Mouse (Mus musculus) left cerebral cortex, postnatal 36 days (tissue): ENCODE results near the gene Gfer. TPM values are rescaled to one million over a fixed set of nuclear protein-coding genes. Genes with fewer than 3 reads are reported as not detected.
"Not testable (repeated sequence)": the region's sequence is repeated elsewhere in the genome, so short reads cannot be mapped to it uniquely, and the experiment has no call there.

Source experiments
- DNase-seq, 2 experiments: peaks; one replicate each; pipeline ENCODE4 v3.0.0; 2021 to 2022; ENCODE audit warnings: low spot score in 2 of 2, mixed read lengths in 1 of 2
- intact Hi-C: fragments of 180-260 bp; cut with DNase I; formaldehyde crosslinking; loops from one replicate; pipeline ENCODE4 v1.15.1; 2025
- total RNA-seq, 2 experiments: library from RNA; stranded (reverse); gene quantifications; 2 replicates each; pipeline ENCODE4 v1.2.3; 2021

Gene Gfer
- total RNA-seq, 2 experiments from 2014 or later = 18.2 TPM

GRCm38 (mm10) chr17:24692385-24692784 is 3.6 kb downstream of the Gfer start:
- intact Hi-C loops = no loop called here
- no peak for DNase-seq

GRCm38 (mm10) chr17:24689251-24690081 is 6.5 kb downstream of the Gfer start, which contains the start of gene Syngr3:
TSS of gene Syngr3 (minus strand) at chr17:24689955.
- DNase-seq = peak; percentile 58 to 66
- intact Hi-C loops = no loop called here

- intact Hi-C loops = no loop called here
- no peak for DNase-seq
These were observed 8.4 kb downstream of the Gfer start for GRCm38 (mm10) chr17:24687599-24687998.

- no peak for DNase-seq
These were observed 8.8 kb downstream of the Gfer start for GRCm38 (mm10) chr17:24687146-24687595.

GRCm38 (mm10) chr17:24686514-24686913 is 9.4 kb downstream of the Gfer start:
- DNase-seq = no peak
- intact Hi-C loops = no loop called here

More at GRCm38 (mm10) chr17:24687146-24687595, 8.8 kb downstream of the Gfer start:
- intact Hi-C loops = no loop called here

- intact Hi-C loops = no loop called here
- no peak for DNase-seq
These were observed 18.4 kb downstream of the Gfer start for GRCm38 (mm10) chr17:24677500-24678080.

- intact Hi-C loops = no loop called here
- DNase-seq = no peak
These were observed 19.1 kb downstream of the Gfer start for GRCm38 (mm10) chr17:24676877-24677276.

- DNase-seq = no peak
- intact Hi-C loops = no loop called here
These were observed 19.8 kb downstream of the Gfer start for GRCm38 (mm10) chr17:24676187-24676586.

- intact Hi-C loops = no loop called here
- DNase-seq = peak; percentile 64 to 73
These were observed 21.7 kb downstream of the Gfer start for GRCm38 (mm10) chr17:24674277-24674676.

- intact Hi-C loops = no loop called here
- no peak for DNase-seq
These were observed 23.8 kb downstream of the Gfer start for GRCm38 (mm10) chr17:24672141-24672540.

- intact Hi-C loops = no loop called here
- no peak for DNase-seq
These were observed 24.6 kb downstream of the Gfer start for GRCm38 (mm10) chr17:24671346-24671745.

- intact Hi-C loops = no loop called here
- no peak for DNase-seq
These were observed 25.6 kb downstream of the Gfer start for GRCm38 (mm10) chr17:24670246-24670844.

GRCm38 (mm10) chr17:24669545-24670245 is 26.3 kb downstream of the Gfer start, which contains the start of gene Zfp598:
TSS of gene Zfp598 (plus strand) at chr17:24669687.
- intact Hi-C loops = loop anchor here (5.0 kb wide), 2 partner anchors 37 to 122 kb away; partner anchors contain the start of genes Nthl1, Pkd1 and Tsc2
- peak; percentile 94 to 97 for DNase-seq

- intact Hi-C loops = loop anchor here (5.0 kb wide), 2 partner anchors 37 to 122 kb away; partner anchors contain the start of genes Nthl1, Pkd1 and Tsc2
- DNase-seq = not testable (repeated sequence)
These were observed 26.8 kb downstream of the Gfer start for GRCm38 (mm10) chr17:24669214-24669544.

GRCm38 (mm10) chr17:24667416-24667815 is 28.5 kb downstream of the Gfer start:
- DNase-seq = no peak
- intact Hi-C loops = loop anchor here (5.0 kb wide), 2 partner anchors 35 to 120 kb away; partner anchors contain the start of genes Nthl1, Pkd1 and Tsc2

GRCm38 (mm10) chr17:24667011-24667410 is 28.9 kb downstream of the Gfer start:
- intact Hi-C loops = loop anchor here (5.0 kb wide), 2 partner anchors 35 to 120 kb away; partner anchors contain the start of genes Nthl1, Pkd1 and Tsc2
- not testable (repeated sequence) for DNase-seq

- DNase-seq = no peak
- intact Hi-C loops = no loop called here
These were observed 37.8 kb downstream of the Gfer start, which contains the start of gene Npw for GRCm38 (mm10) chr17:24658017-24658758. TSS of gene Npw (minus strand) at chr17:24658457.

- intact Hi-C loops = loop anchor here (5.0 kb wide), 1 partner anchor 118 kb away; no protein-coding TSS in a partner anchor
These were observed 41.0 kb downstream of the Gfer start for GRCm38 (mm10) chr17:24654969-24655368.

More at GRCm38 (mm10) chr17:24654969-24655368, 41.0 kb downstream of the Gfer start:
- DNase-seq = no peak
